Mouse (Mus musculus) gastrocnemius, postnatal 25 days (tissue): ENCODE results near the gene Becn1. TPM values are rescaled to one million over a fixed set of nuclear protein-coding genes. Genes with fewer than 3 reads are reported as not detected.
"Not testable (repeated sequence)": the region's sequence is repeated elsewhere in the genome, so short reads cannot be mapped to it uniquely, and the experiment has no call there.

Source experiments
- DNase-seq: peaks from one replicate; pipeline ENCODE4 v3.0.0; 2022
- long read RNA-seq, 2 experiments: library from polyadenylated mRNA; stranded (forward); transcript quantifications; one replicate each; pipeline ENCODE4 v2.0.0; 2021
- total RNA-seq, 2 experiments: library from RNA; stranded (reverse); gene quantifications; 1 replicate in 1 of 2; 2 replicates in 1 of 2; pipeline ENCODE4 v1.2.3; 2021

Gene Becn1
- total RNA-seq, result 10 to 100 TPM; 78.2 to 79.6 TPM
- long read RNA-seq, experiment 1, full-length matches to known transcripts, result 68 of 76 reads
- long read RNA-seq, experiment 1, partial matches to known transcripts, result 6 of 76 reads
- long read RNA-seq, experiment 1, other reads (novel, unspliced or antisense), result 2 of 76 reads
- long read RNA-seq, experiment 2, full-length matches to known transcripts, result 97 of 109 reads
- long read RNA-seq, experiment 2, partial matches to known transcripts, result 5 of 109 reads
- long read RNA-seq, experiment 2, other reads (novel, unspliced or antisense), result 7 of 109 reads

GRCm38 (mm10) chr11:101302004-101302798, at the start of gene Becn1:
TSS of gene Becn1 (minus strand) at chr11:101302286.
- peak; percentile 88 for DNase-seq

- DNase-seq, result no peak
Observed at GRCm38 (mm10) chr11:101351721-101352111, 49.6 kb upstream of the Becn1 start.

GRCm38 (mm10) chr11:101351100-101351720, 49.1 kb upstream of the Becn1 start:
- DNase-seq, result no peak

GRCm38 (mm10) chr11:101349216-101349615, 47.1 kb upstream of the Becn1 start:
- no peak for DNase-seq

- no peak for DNase-seq
Observed at GRCm38 (mm10) chr11:101348774-101349173, 46.7 kb upstream of the Becn1 start.

GRCm38 (mm10) chr11:101347083-101347775, 45.1 kb upstream of the Becn1 start:
- DNase-seq, result no peak

GRCm38 (mm10) chr11:101338123-101338760, 36.2 kb upstream of the Becn1 start:
- no peak for DNase-seq

GRCm38 (mm10) chr11:101335685-101336084, 33.6 kb upstream of the Becn1 start:
- DNase-seq, result no peak

- no peak for DNase-seq
Observed at GRCm38 (mm10) chr11:101334516-101334915, 32.4 kb upstream of the Becn1 start.

- DNase-seq, result no peak
Observed at GRCm38 (mm10) chr11:101334023-101334422, 31.9 kb upstream of the Becn1 start.

GRCm38 (mm10) chr11:101332537-101332936, 30.5 kb upstream of the Becn1 start:
- DNase-seq, result no peak

GRCm38 (mm10) chr11:101330961-101331360, 28.9 kb upstream of the Becn1 start:
- DNase-seq, result not testable (repeated sequence)

- DNase-seq, result peak; percentile 60
Observed at GRCm38 (mm10) chr11:101330371-101330924, 28.4 kb upstream of the Becn1 start, which contains the start of gene Aoc3. TSS of gene Aoc3 (plus strand) at chr11:101330605.

- DNase-seq, result peak; percentile 30
Observed at GRCm38 (mm10) chr11:101328941-101329635, 27.0 kb upstream of the Becn1 start.

- DNase-seq, result no peak
Observed at GRCm38 (mm10) chr11:101327311-101327710, 25.2 kb upstream of the Becn1 start.

- no peak for DNase-seq
Observed at GRCm38 (mm10) chr11:101326147-101326546, 24.1 kb upstream of the Becn1 start.

GRCm38 (mm10) chr11:101325201-101325600, 23.1 kb upstream of the Becn1 start:
- not testable (repeated sequence) for DNase-seq

- no peak for DNase-seq
Observed at GRCm38 (mm10) chr11:101324763-101325162, 22.7 kb upstream of the Becn1 start, which contains the start of gene Aoc2. TSS of gene Aoc2 (plus strand) at chr11:101325063.

- DNase-seq, result peak; percentile 40
Observed at GRCm38 (mm10) chr11:101323609-101324008, 21.5 kb upstream of the Becn1 start.

GRCm38 (mm10) chr11:101316501-101316917, 14.4 kb upstream of the Becn1 start:
- no peak for DNase-seq
